Mouse (Mus musculus) forebrain, embryonic 14.5 days (tissue): ENCODE results near the gene Rpl35. TPM values are rescaled to one million over a fixed set of nuclear protein-coding genes. Genes with fewer than 3 reads are reported as not detected.
A peak's percentile ranks its signal among the peaks of the same experiment; 100 is the strongest.

ENCODE experiments used
- ATAC-seq: fragments of 200-750 bp; cut with Nextera tagmentation; 2 replicates; pipeline ENCODE4 v1.8.0; 2017; ENCODE audit warnings: mild to moderate bottlenecking, moderate library complexity
- DNase-seq: peaks from one replicate; pipeline ENCODE4 v3.0.0-alpha.2; 2015; ENCODE audit warnings: low spot score
- H3K27ac ChIP-seq: fragments of 300-500 bp; sonication (generic); 2 replicates; pipeline ENCODE4 v1.5.1; 2014; ENCODE audit warnings: low read depth, mild to moderate bottlenecking, control low read depth, low read length, moderate library complexity
- H3K27me3 ChIP-seq: fragments of 300-500 bp; sonication (generic); replicated peaks from 2 replicates; pipeline ENCODE4 v1.6.1; 2014; ENCODE audit warnings: low read length, control low read depth, mixed read lengths; ENCODE audit not compliant: control insufficient read depth, insufficient read depth
- H3K36me3 ChIP-seq: fragments of 300-500 bp; sonication (generic); 2 replicates; pipeline ENCODE4 v1.6.1; 2014; ENCODE audit warnings: low read length, control low read depth; ENCODE audit not compliant: control insufficient read depth, insufficient read depth
- H3K4me1 ChIP-seq: fragments of 300-500 bp; sonication (generic); 2 replicates; pipeline ENCODE4 v1.6.1; 2014; ENCODE audit warnings: antibody characterized with exemption, low read length, control low read depth; ENCODE audit not compliant: control insufficient read depth, insufficient read depth
- H3K4me2 ChIP-seq: fragments of 300-500 bp; sonication (generic); 2 replicates; pipeline ENCODE4 v1.6.1; 2014; ENCODE audit warnings: mild to moderate bottlenecking, control low read depth, low read length
- H3K4me3 ChIP-seq: fragments of 300-500 bp; sonication (generic); 2 replicates; pipeline ENCODE4 v1.5.1; 2014; ENCODE audit warnings: low read depth, low read length, control low read depth
- H3K9ac ChIP-seq: fragments of 300-500 bp; sonication (generic); 2 replicates; pipeline ENCODE4 v1.6.1; 2014; ENCODE audit warnings: mild to moderate bottlenecking, low read length, control low read depth, moderate library complexity
- H3K9me3 ChIP-seq: fragments of 300-500 bp; sonication (generic); replicated peaks from 2 replicates; pipeline ENCODE4 v1.6.1; 2016; ENCODE audit warnings: low read length, control low read depth, mixed read lengths; ENCODE audit not compliant: control insufficient read depth
- WGBS: fragments of 180-500 bp; shearing (Covaris S2); extraction: QIAGEN DNeasy Blood & Tissue Kit; methylation state at CpG from one replicate; pipeline ENCODE4 v1.1.7; 2014; 5-methylcytosine and 5-hydroxymethylcytosine counted together
- polyA plus RNA-seq: library from polyadenylated mRNA; unstranded; fragments of >200 nt; fragmentation: Nextera tagmentation; extraction: Ambion mirVana; gene quantifications from 2 replicates; pipeline ENCODE4 v1.2.1, GENCODE M21; 2014

Gene Rpl35
- 779 and 875 TPM in 2 replicates for polyA plus RNA-seq

GRCm38 (mm10) chr2:39005574-39006079 lies at the start of gene Rpl35:
Gene Rpl35, minus strand, starts transcription at chr2:39005624.
- H3K4me3 ChIP-seq: peak within 1 kb of the TSS; percentile 71
- H3K4me1 ChIP-seq: peaks cover 33% of the 10 kb centered on the region
- WGBS: 14% methylated on average over 15 of the region's 15 CpGs
- peaks cover 32% of the 10 kb centered on the region for H3K36me3 ChIP-seq
- ATAC-seq: no peak
- H3K27ac ChIP-seq: peak within 1 kb of the TSS; percentile 81
- H3K9ac ChIP-seq: peak within 1 kb of the TSS; percentile 88
- no peaks in the 10 kb centered on the region for H3K9me3 ChIP-seq
- no peaks in the 10 kb centered on the region for H3K27me3 ChIP-seq
- no peak for DNase-seq
- peak within 1 kb of the TSS; percentile 94 for H3K4me2 ChIP-seq

- H3K4me3 ChIP-seq: no peak overlapping the region
- H3K9ac ChIP-seq: no peak overlapping the region
- no peak overlapping the region for H3K27ac ChIP-seq
- DNase-seq (no peak), ATAC-seq (no peak)
- H3K27me3 ChIP-seq: no peaks in the 10 kb centered on the region
- WGBS: 95% methylated on average over 1 of the region's 1 CpGs
- no peaks in the 10 kb centered on the region for H3K4me1 ChIP-seq
- H3K9me3 ChIP-seq: no peaks in the 10 kb centered on the region
- no peak overlapping the region for H3K4me2 ChIP-seq
- H3K36me3 ChIP-seq: peaks cover 77% of the 10 kb centered on the region
Observed at GRCm38 (mm10) chr2:39048515-39048914, 43.1 kb upstream of the Rpl35 start.

- Histone ChIP-seq H3K4me2 (no peak overlapping the region), H3K9ac (no peak overlapping the region), H3K9me3 (no peaks in the 10 kb centered on the region), H3K27ac (no peak overlapping the region), H3K36me3 (peaks cover 63% of the 10 kb centered on the region), H3K27me3 (no peaks in the 10 kb centered on the region), H3K4me3 (no peak overlapping the region), H3K4me1 (no peaks in the 10 kb centered on the region)
- WGBS: 96% methylated on average over 1 of the region's 1 CpGs
- ATAC-seq (no peak), DNase-seq (no peak)
Observed at GRCm38 (mm10) chr2:39040215-39040614, 34.8 kb upstream of the Rpl35 start.

- 98% methylated on average over 1 of the region's 1 CpGs for WGBS
- Histone ChIP-seq H3K27ac (no peak overlapping the region), H3K27me3 (no peaks in the 10 kb centered on the region), H3K9ac (no peak overlapping the region), H3K9me3 (no peaks in the 10 kb centered on the region), H3K4me1 (no peaks in the 10 kb centered on the region), H3K4me2 (no peak overlapping the region), H3K4me3 (no peak overlapping the region), H3K36me3 (peaks cover 85% of the 10 kb centered on the region)
- no peak for ATAC-seq
- no peak for DNase-seq
Observed at GRCm38 (mm10) chr2:39031611-39032010, 26.2 kb upstream of the Rpl35 start.

GRCm38 (mm10) chr2:39020004-39020403 lies 14.6 kb upstream of the Rpl35 start:
- 88% methylated on average over 1 of the region's 1 CpGs for WGBS

GRCm38 (mm10) chr2:39016581-39016980 lies 11.2 kb upstream of the Rpl35 start:
- ATAC-seq: no peak
- Histone ChIP-seq H3K9ac (no peak overlapping the region), H3K4me1 (no peaks in the 10 kb centered on the region), H3K4me3 (no peak overlapping the region), H3K4me2 (no peak overlapping the region), H3K9me3 (no peaks in the 10 kb centered on the region), H3K36me3 (peaks cover 94% of the 10 kb centered on the region), H3K27me3 (no peaks in the 10 kb centered on the region), H3K27ac (no peak overlapping the region)
- 81% methylated on average over 3 of the region's 3 CpGs for WGBS
- DNase-seq: no peak

More at GRCm38 (mm10) chr2:39020004-39020403, 14.6 kb upstream of the Rpl35 start:
- Histone ChIP-seq H3K27ac (no peak overlapping the region), H3K9ac (no peak overlapping the region), H3K4me2 (no peak overlapping the region), H3K27me3 (no peaks in the 10 kb centered on the region), H3K4me3 (no peak overlapping the region), H3K36me3 (peaks cover 94% of the 10 kb centered on the region), H3K4me1 (no peaks in the 10 kb centered on the region), H3K9me3 (no peaks in the 10 kb centered on the region)
- DNase-seq (no peak), ATAC-seq (no peak)

DNA sequence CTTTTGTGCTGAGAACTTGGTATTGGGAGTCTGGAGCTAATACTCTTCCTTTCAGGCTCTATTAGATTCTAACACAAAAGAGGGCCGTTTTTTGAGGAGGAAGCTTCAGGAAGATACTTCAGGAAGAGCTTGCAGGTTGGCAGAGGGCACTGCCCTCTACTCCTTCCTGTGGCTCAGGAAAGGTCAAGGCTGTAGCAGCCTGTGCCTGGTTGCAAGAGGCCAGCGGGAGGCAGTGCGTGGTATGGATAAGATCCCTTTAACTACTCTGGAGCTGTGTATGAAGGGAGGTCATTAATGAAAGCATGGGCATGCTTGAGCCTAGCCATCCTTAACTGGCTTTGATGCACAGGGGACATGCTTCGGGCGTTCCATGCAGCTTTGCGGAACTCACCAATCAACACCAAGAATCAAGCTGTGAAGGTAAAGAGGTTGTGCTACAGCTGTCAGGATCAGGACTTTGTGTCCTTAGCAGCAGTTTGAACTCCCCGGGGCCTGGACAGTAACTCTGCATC lies 7.4 kb upstream of the Rpl35 start:
- Histone ChIP-seq H3K4me2 (no peak overlapping the region), H3K9ac (no peak overlapping the region), H3K27ac (no peak overlapping the region), H3K36me3 (peaks cover 57% of the 10 kb centered on the region), H3K4me3 (no peak overlapping the region), H3K9me3 (no peaks in the 10 kb centered on the region), H3K4me1 (peaks cover 11% of the 10 kb centered on the region), H3K27me3 (no peaks in the 10 kb centered on the region)
- DNase-seq: no peak
- 90% methylated on average over 7 of the region's 7 CpGs for WGBS
- no peak for ATAC-seq

GRCm38 (mm10) chr2:39011971-39012370 lies 6.5 kb upstream of the Rpl35 start:
- no peak for DNase-seq
- Histone ChIP-seq H3K27me3 (no peaks in the 10 kb centered on the region), H3K9me3 (no peaks in the 10 kb centered on the region), H3K4me3 (no peak overlapping the region), H3K4me1 (peaks cover 14% of the 10 kb centered on the region), H3K4me2 (no peak overlapping the region), H3K27ac (no peak overlapping the region), H3K9ac (no peak overlapping the region), H3K36me3 (peaks cover 49% of the 10 kb centered on the region)
- ATAC-seq: no peak
- 86% methylated on average over 3 of the region's 3 CpGs for WGBS

DNA sequence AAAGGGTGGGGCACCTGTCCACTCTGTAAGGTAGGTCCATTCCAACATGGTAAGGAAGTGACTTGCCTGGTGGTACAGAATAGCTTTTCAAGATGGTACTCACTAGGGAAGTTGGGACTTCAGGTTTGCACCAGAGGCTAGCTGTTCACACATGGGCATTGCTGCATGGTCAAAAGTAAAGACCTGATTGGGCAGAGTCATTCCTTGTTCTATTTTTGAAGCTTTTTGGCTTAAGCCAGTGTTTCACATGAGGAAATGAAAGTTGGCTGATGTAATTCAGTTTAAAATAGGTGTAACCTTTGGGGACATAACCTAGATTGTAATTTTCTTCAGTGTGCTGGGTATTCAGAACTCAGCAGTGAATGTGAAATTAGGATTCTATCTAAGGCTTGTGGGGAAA lies 5.8 kb upstream of the Rpl35 start:
- H3K27me3 ChIP-seq: no peaks in the 10 kb centered on the region
- peaks cover 14% of the 10 kb centered on the region for H3K4me1 ChIP-seq
- H3K4me3 ChIP-seq: no peak overlapping the region
- H3K9me3 ChIP-seq: no peaks in the 10 kb centered on the region
- no peak overlapping the region for H3K9ac ChIP-seq
- ATAC-seq: no peak
- DNase-seq: no peak
- H3K36me3 ChIP-seq: peaks cover 43% of the 10 kb centered on the region
- H3K27ac ChIP-seq: no peak overlapping the region
- H3K4me2 ChIP-seq: no peak overlapping the region
